Mouse (Mus musculus): ENCODE measurements around the gene A4galt.
"Not testable (repeated sequence)": the region's sequence is repeated elsewhere in the genome, so short reads cannot be mapped to it uniquely, and the experiment has no call there.

- TF ChIP-seq POLR2A (IDR thresholded peaks at IDR 0.05; ENCODE audit: low read depth, low read length); CTCF (IDR thresholded peaks at IDR 0.05; ENCODE audit: extremely low read depth, insufficient read depth, insufficient read length, insufficient replicate concordance): not testable (repeated sequence)
Measured at GRCm38 (mm10) chr15:83268428-83268827, 16.9 kb upstream of the A4galt start.
